Mouse (Mus musculus) embryonic facial prominence, embryonic 11.5 days (tissue): ENCODE results near the gene Fbp1. TPM values are rescaled to one million over a fixed set of nuclear protein-coding genes. Genes with fewer than 3 reads are reported as not detected.
"Not testable (repeated sequence)": the region's sequence is repeated elsewhere in the genome, so short reads cannot be mapped to it uniquely, and the experiment has no call there.

Experiments used
- ATAC-seq: fragments of 200-750 bp; cut with Nextera tagmentation; replicated peaks from 2 replicates; pipeline ENCODE4 v1.8.0; 2017; ENCODE audit warnings: low read depth; ENCODE audit not compliant: insufficient number of reproducible peaks, low FRiP score, low TSS enrichment
- DNase-seq: peaks from one replicate; pipeline ENCODE4 v3.0.0-alpha.2; 2015; ENCODE audit warnings: low spot score
- H3K27ac ChIP-seq: fragments of 300-500 bp; sonication (generic); replicated peaks from 2 replicates; pipeline ENCODE4 v1.5.1; 2014; ENCODE audit warnings: mild to moderate bottlenecking, low read depth, low read length, control low read depth
- H3K27me3 ChIP-seq: fragments of 300-500 bp; sonication (generic); 2 replicates; pipeline ENCODE4 v1.6.1; 2014; ENCODE audit warnings: mild to moderate bottlenecking, low read length, moderate library complexity, mixed read lengths; ENCODE audit not compliant: control insufficient read depth, insufficient read depth
- H3K36me3 ChIP-seq: fragments of 300-500 bp; sonication (generic); replicated peaks from 2 replicates; pipeline ENCODE4 v1.6.1; 2014; ENCODE audit warnings: low read depth, mild to moderate bottlenecking, low read length, moderate library complexity, mixed read lengths; ENCODE audit not compliant: control insufficient read depth, insufficient read depth
- H3K4me1 ChIP-seq: fragments of 300-500 bp; sonication (generic); 2 replicates; pipeline ENCODE4 v1.6.1; 2014; ENCODE audit warnings: low read length, mixed read lengths; ENCODE audit not compliant: control insufficient read depth, insufficient read depth
- H3K4me2 ChIP-seq: fragments of 300-500 bp; sonication (generic); 2 replicates; pipeline ENCODE4 v1.6.1; 2014; ENCODE audit warnings: low read depth, mild to moderate bottlenecking, control low read depth, low read length, moderate library complexity
- H3K4me3 ChIP-seq: fragments of 300-500 bp; sonication (generic); 2 replicates; pipeline ENCODE4 v1.5.1; 2014; ENCODE audit warnings: low read depth, low read length, control low read depth
- H3K9ac ChIP-seq: fragments of 300-500 bp; sonication (generic); replicated peaks from 2 replicates; pipeline ENCODE4 v1.6.1; 2014; ENCODE audit warnings: mild to moderate bottlenecking, control low read depth, low read length
- H3K9me3 ChIP-seq: fragments of 300-500 bp; sonication (generic); replicated peaks from 2 replicates; pipeline ENCODE4 v1.6.1; 2016; ENCODE audit warnings: mild to moderate bottlenecking, low read length, inconsistent platforms, mixed read lengths; ENCODE audit not compliant: control insufficient read depth
- WGBS: fragments of 180-500 bp; shearing (Covaris S2); extraction: QIAGEN DNeasy Blood & Tissue Kit; methylation state at CpG from one replicate; pipeline ENCODE4 v1.1.7; 2014; 5-methylcytosine and 5-hydroxymethylcytosine counted together
- polyA plus RNA-seq: library from polyadenylated mRNA; unstranded; fragments of >200 nt; fragmentation: Nextera tagmentation; extraction: Ambion mirVana; gene quantifications from 2 replicates; pipeline ENCODE4 v1.2.1, GENCODE M21; 2014

Fbp1 gene
- polyA plus RNA-seq, 1 experiment from 2014 or later: not detected

GRCm38 (mm10) chr13:62855396-62856304, 32.4 kb downstream of the Fbp1 start:
- no peaks in the 10 kb centered on the region for H3K36me3 ChIP-seq
- 37% methylated on average over 25 of the region's 25 CpGs for WGBS
- H3K4me2 ChIP-seq: peak overlapping the region; percentile 29
- ATAC-seq: no peak; the same call in 1 of the 2 replicates
- no peaks in the 10 kb centered on the region for H3K9me3 ChIP-seq
- H3K9ac ChIP-seq: no peak overlapping the region
- H3K27ac ChIP-seq: no peak overlapping the region
- no peak overlapping the region for H3K4me3 ChIP-seq
- H3K4me1 ChIP-seq: no peaks in the 10 kb centered on the region
- H3K27me3 ChIP-seq: no peaks in the 10 kb centered on the region
- no peak for DNase-seq

- ATAC-seq: no peak
- no peaks in the 10 kb centered on the region for H3K27me3 ChIP-seq
- H3K4me2 ChIP-seq: no peak overlapping the region
- no peaks in the 10 kb centered on the region for H3K4me1 ChIP-seq
- H3K9me3 ChIP-seq: no peaks in the 10 kb centered on the region
- H3K27ac ChIP-seq: no peak overlapping the region
- no peak overlapping the region for H3K9ac ChIP-seq
- peak; percentile 73 for DNase-seq
- no peaks in the 10 kb centered on the region for H3K36me3 ChIP-seq
- H3K4me3 ChIP-seq: no peak overlapping the region
- WGBS: 12% methylated on average over 15 of the region's 15 CpGs
These were observed 33.4 kb downstream of the Fbp1 start for GRCm38 (mm10) chr13:62854666-62855065.

- no peak for ATAC-seq
- H3K4me3 ChIP-seq: no peak overlapping the region
- WGBS: 33% methylated on average over 4 of the region's 4 CpGs
These were observed 54.7 kb downstream of the Fbp1 start for GRCm38 (mm10) chr13:62833341-62833740.

GRCm38 (mm10) chr13:62832239-62832638, 55.8 kb downstream of the Fbp1 start:
- H3K9me3 ChIP-seq: no peaks in the 10 kb centered on the region
- H3K4me3 ChIP-seq: no peak overlapping the region
- no peaks in the 10 kb centered on the region for H3K27me3 ChIP-seq
- no peak overlapping the region for H3K9ac ChIP-seq
- WGBS: 75% methylated on average over 2 of the region's 2 CpGs
- no peak overlapping the region for H3K4me2 ChIP-seq
- no peaks in the 10 kb centered on the region for H3K36me3 ChIP-seq
- ATAC-seq: no peak
- H3K27ac ChIP-seq: no peak overlapping the region
- DNase-seq: no peak
- H3K4me1 ChIP-seq: no peaks in the 10 kb centered on the region

More at GRCm38 (mm10) chr13:62833341-62833740, 54.7 kb downstream of the Fbp1 start:
- H3K27ac ChIP-seq: no peak overlapping the region
- DNase-seq: no peak
- H3K9ac ChIP-seq: no peak overlapping the region
- no peak overlapping the region for H3K4me2 ChIP-seq
- no peaks in the 10 kb centered on the region for H3K36me3 ChIP-seq
- no peaks in the 10 kb centered on the region for H3K4me1 ChIP-seq
- H3K27me3 ChIP-seq: no peaks in the 10 kb centered on the region
- H3K9me3 ChIP-seq: no peaks in the 10 kb centered on the region

- DNase-seq, H3K9ac ChIP-seq, H3K9me3 ChIP-seq, H3K4me1 ChIP-seq, H3K27me3 ChIP-seq, H3K27ac ChIP-seq, H3K36me3 ChIP-seq, H3K4me2 ChIP-seq, ATAC-seq, H3K4me3 ChIP-seq: not testable (repeated sequence)
- 83% methylated on average over 3 of the region's 3 CpGs for WGBS
These were observed 72.4 kb downstream of the Fbp1 start for GRCm38 (mm10) chr13:62815705-62816104.

Other genes starting within 250 kb of the Fbp1 start
- 42.7 and 46.6 TPM in 2 replicates for gene Platr25, start 127.6 kb downstream of the Fbp1 start, polyA plus RNA-seq
- gene Gm5141, start 102.5 kb downstream of the Fbp1 start, polyA plus RNA-seq: 13.5 and 16.4 TPM in 2 replicates
- 0.21 and 0.22 TPM in 2 replicates for gene Fbp2, start 29.9 kb downstream of the Fbp1 start, polyA plus RNA-seq
- 125 and 136 TPM in 2 replicates for gene 2010111I01Rik, start 76.6 kb upstream of the Fbp1 start, polyA plus RNA-seq